Mouse (Mus musculus): ENCODE measurements around the gene Sh3bp4.
A peak's percentile ranks its signal among the peaks of the same experiment; 100 is the strongest.

Gene Sh3bp4

DNA sequence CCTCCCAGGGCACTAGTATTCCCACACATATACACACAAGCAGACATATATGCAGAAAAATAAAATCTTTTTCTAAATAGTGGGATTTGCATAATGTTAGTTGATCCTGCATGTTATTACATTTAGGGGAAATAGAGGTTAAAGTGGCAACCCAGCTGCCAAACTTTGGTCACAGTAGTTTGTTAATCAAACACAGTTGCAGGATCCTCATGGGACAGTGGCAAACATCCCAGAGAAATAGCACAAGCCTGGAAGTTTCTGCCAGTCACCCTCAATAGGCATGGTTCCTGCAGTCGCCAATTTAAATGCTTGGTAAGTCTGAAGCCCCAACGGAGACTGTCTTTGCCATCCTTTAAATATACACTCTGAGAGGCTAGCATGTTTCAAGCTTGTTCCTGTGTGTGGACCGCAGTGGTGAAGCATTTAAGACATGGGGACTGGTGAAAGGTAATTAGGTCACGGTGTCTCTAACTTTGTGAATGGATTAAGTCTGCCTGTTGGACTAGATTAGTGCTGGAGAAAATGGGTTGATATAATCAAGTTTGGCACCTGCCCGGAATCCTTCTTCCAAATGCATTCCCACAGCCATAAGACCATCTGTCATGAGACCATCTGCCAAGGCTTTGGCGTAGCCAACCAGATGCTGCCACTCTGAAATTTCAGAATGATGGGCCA is 114.0 kb downstream of the Sh3bp4 start:
- peak in 1 of 2 experiments; percentile 38 for DNase-seq (ENCODE audit: low spot score in 2 of 2)

GRCm38 (mm10) chr1:89184839-89185238 is 114.6 kb downstream of the Sh3bp4 start:
- no peak for DNase-seq (ENCODE audit: low spot score in 2 of 2)

- no peak for DNase-seq (ENCODE audit: low spot score in 2 of 2)
Measured at GRCm38 (mm10) chr1:89187441-89187840, 117.2 kb downstream of the Sh3bp4 start.

GRCm38 (mm10) chr1:89188091-89188490 is 117.9 kb downstream of the Sh3bp4 start:
- DNase-seq (ENCODE audit: low spot score in 2 of 2) = no peak

- DNase-seq (ENCODE audit: low spot score in 2 of 2) = no peak
Measured at GRCm38 (mm10) chr1:89189204-89189603, 119.0 kb downstream of the Sh3bp4 start.

DNA sequence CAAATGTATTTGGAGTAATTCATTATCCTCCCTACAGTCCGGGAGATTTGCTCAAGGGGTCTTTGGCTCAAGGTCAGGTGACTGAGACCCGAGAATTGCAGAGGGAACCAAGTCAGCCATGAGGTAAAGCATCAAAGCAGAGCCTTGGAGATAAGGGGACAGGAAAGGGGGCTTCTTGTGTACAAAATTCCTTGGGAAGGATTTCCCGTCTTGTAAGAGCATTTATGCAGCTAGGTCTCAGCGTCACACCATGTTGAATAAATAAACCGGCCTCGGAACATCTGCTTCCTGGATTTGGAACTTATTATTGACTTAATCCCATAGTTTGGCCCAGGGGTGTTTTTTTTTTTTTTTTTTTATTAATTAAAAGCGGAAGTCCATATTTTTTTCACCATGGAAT is 120.4 kb downstream of the Sh3bp4 start:
- DNase-seq (ENCODE audit: low spot score in 2 of 2) = no peak

- DNase-seq (ENCODE audit: low spot score in 2 of 2) = peak in 1 of 2 experiments; percentile 63
Measured at GRCm38 (mm10) chr1:89191127-89191740, 121.0 kb downstream of the Sh3bp4 start.

GRCm38 (mm10) chr1:89192536-89193220 is 122.5 kb downstream of the Sh3bp4 start:
- no peak for DNase-seq (ENCODE audit: low spot score in 2 of 2)

DNA sequence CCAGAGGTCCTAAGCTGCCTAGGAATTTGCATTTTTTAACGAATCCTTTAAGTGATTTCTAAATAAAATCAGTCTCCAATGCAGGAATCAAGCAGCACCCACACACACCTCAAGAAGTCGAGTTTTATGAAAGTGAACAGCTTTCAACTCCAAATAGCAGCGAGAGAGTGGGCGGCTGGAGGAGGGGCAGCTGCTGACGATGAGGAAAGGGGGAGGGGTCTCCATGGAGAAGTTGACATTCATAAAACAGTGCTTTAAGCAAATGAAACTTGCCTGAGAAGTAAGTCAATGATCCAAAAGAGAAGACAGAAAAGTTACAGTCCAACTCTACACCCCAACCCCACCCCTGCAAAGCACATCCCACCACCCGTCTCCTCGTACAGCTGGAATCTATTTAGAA is 123.4 kb downstream of the Sh3bp4 start:
- DNase-seq (ENCODE audit: low spot score in 2 of 2) = peak in 1 of 2 experiments; percentile 47

DNA sequence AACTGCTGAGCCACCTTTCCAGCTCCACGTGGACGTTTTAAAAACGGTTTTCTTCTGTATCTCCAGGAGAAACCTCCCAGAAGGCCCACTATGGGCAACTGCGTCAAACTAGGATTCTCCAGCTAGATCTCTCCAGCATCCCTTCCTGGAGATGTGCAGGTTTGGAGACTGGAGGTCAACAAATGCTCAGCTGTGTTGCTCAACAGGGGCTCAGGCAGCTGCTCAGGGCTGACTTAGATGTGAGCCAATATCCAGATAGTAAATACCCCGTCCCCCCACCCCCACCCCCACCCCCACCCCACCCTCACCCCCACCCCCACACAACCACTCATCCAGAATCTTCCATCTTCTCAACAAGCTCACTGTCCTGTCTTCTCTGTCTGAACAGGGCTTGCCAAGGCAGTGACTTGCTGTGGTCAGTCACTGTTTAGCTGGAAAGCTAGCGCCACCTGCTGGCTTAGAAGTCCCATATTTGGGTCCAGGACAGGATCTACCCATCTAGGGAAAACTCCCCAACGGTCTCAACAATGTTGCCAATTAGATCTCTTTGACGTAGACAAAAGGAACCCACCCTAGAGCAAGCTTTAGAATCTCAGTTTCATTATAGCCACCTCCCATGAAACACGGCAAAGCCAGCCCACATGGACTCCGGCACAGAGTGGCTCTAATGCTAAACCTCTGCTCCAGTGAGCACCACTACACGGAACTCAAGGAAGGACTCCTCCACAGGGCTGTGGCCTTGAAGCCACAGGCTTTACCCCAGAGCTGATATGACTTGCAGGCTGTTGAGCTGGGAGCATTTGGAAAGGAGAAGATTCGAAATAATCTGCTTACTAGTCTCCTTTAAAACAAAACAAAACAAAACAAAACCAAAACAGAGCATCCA is 125.9 kb downstream of the Sh3bp4 start:
- DNase-seq (ENCODE audit: low spot score in 2 of 2) = peak in 1 of 2 experiments; percentile 78

Data from left cerebral cortex, adult 9 months (tissue).